Mouse (Mus musculus): ENCODE data around the gene Gtpbp10.

Gtpbp10 gene

GRCm38 (mm10) chr5:5559079-5559740, at the start of gene Gtpbp10:
TSS of gene Gtpbp10 (minus strand) at chr5:5559538.
- DNase-seq (ENCODE audit: low spot score), result peak; percentile 96

GRCm38 (mm10) chr5:5587686-5588085, 28.3 kb upstream of the Gtpbp10 start:
- DNase-seq (ENCODE audit: low spot score), result no peak

GRCm38 (mm10) chr5:5573749-5574317, 14.5 kb upstream of the Gtpbp10 start, which contains the start of gene Gm8773:
TSS of gene Gm8773 (plus strand) at chr5:5573799.
- DNase-seq (ENCODE audit: low spot score), result peak; percentile 61

- DNase-seq (ENCODE audit: low spot score), result no peak
Measured at GRCm38 (mm10) chr5:5562435-5562834, 3.1 kb upstream of the Gtpbp10 start.

GRCm38 (mm10) chr5:5561041-5561706, 1.8 kb upstream of the Gtpbp10 start:
- no peak for DNase-seq (ENCODE audit: low spot score)

- no peak for DNase-seq (ENCODE audit: low spot score)
Measured at GRCm38 (mm10) chr5:5559798-5560197, 460 bp upstream of the Gtpbp10 start.

GRCm38 (mm10) chr5:5551110-5551509, 8.2 kb downstream of the Gtpbp10 start:
- DNase-seq (ENCODE audit: low spot score), result no peak

- DNase-seq (ENCODE audit: low spot score), result no peak
Measured at GRCm38 (mm10) chr5:5540385-5540784, 19.0 kb downstream of the Gtpbp10 start.

- no peak for DNase-seq (ENCODE audit: low spot score)
Measured at GRCm38 (mm10) chr5:5539771-5540170, 19.6 kb downstream of the Gtpbp10 start.

- no peak for DNase-seq (ENCODE audit: low spot score)
Measured at GRCm38 (mm10) chr5:5536131-5536530, 23.2 kb downstream of the Gtpbp10 start.

GRCm38 (mm10) chr5:5533656-5534420, 25.5 kb downstream of the Gtpbp10 start:
- DNase-seq (ENCODE audit: low spot score), result no peak

- no peak for DNase-seq (ENCODE audit: low spot score)
Measured at GRCm38 (mm10) chr5:5515411-5515810, 43.9 kb downstream of the Gtpbp10 start.

GRCm38 (mm10) chr5:5514196-5515076, 44.9 kb downstream of the Gtpbp10 start, which contains the start of gene Cldn12:
TSS of gene Cldn12 (minus strand) at chr5:5514958.
- DNase-seq (ENCODE audit: low spot score), result peak; percentile 97

- no peak for DNase-seq (ENCODE audit: low spot score)
Measured at GRCm38 (mm10) chr5:5511401-5511800, 47.9 kb downstream of the Gtpbp10 start.

- no peak for DNase-seq (ENCODE audit: low spot score)
Measured at GRCm38 (mm10) chr5:5510989-5511388, 48.3 kb downstream of the Gtpbp10 start.

- no peak for DNase-seq (ENCODE audit: low spot score)
Measured at GRCm38 (mm10) chr5:5510304-5510887, 48.9 kb downstream of the Gtpbp10 start.

GRCm38 (mm10) chr5:5508231-5508630, 51.1 kb downstream of the Gtpbp10 start:
- no peak for DNase-seq (ENCODE audit: low spot score)

- DNase-seq (ENCODE audit: low spot score), result peak; percentile 82
Measured at GRCm38 (mm10) chr5:5507701-5508225, 51.6 kb downstream of the Gtpbp10 start.

- DNase-seq (ENCODE audit: low spot score), result no peak
Measured at GRCm38 (mm10) chr5:5504456-5504855, 54.9 kb downstream of the Gtpbp10 start.

GRCm38 (mm10) chr5:5503381-5503780, 56.0 kb downstream of the Gtpbp10 start:
- no peak for DNase-seq (ENCODE audit: low spot score)

GRCm38 (mm10) chr5:5501583-5501982, 57.8 kb downstream of the Gtpbp10 start:
- no peak for DNase-seq (ENCODE audit: low spot score)
